Mouse (Mus musculus): ENCODE results near the gene Ubl4b.

Ubl4b gene

DNA sequence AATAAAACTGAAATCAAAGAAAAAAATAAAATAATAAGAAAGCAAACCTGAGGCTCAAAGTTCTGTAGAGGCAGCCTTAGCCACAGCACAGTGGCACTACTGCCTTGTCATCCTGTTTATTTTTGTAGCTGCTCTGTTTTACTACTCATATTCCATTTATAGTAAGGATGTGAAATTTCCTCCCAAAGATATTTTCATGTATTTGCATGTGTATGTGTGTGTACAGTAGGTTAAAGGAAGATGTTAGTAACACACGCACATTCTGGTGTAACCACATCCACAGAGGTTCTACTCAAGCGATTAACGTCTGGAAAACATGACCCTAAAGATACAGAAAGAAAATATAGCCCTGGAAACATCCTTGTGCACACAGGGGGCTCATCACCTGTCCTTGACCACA lies 21.9 kb upstream of the Ubl4b start:
- in situ Hi-C loops (cut with MboI; ENCODE audit: low pct_unique_long_range_greater_than_20kb in 1 of 2, low sequenced_read_pairs in 2 of 2, unreplicated experiment in 1 of 2), result no loop called here

- in situ Hi-C loops (cut with MboI; ENCODE audit: low pct_unique_long_range_greater_than_20kb in 1 of 2, low sequenced_read_pairs in 2 of 2, unreplicated experiment in 1 of 2), result no loop called here
These were observed 16.3 kb upstream of the Ubl4b start for GRCm38 (mm10) chr3:107571205-107571604.

DNA sequence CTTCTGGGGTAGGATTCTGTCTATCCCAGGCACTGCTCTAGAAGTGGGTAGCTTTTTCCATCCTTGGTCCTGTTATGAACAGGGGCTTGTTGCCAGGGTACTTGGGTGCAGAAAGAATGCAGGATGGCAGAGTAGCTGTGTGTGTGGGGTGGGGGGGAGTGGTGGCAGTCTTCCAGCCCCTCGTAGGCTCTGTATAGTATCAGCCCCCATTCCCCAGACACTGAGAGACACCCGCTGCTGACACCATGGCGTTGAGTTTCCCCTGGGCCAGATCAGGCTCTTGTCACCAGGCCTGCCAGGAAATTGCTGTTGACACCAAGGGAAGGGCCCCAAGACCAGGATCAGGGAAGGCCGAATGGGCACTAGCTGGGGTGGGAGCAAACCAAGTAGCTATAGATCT lies 13.8 kb upstream of the Ubl4b start:
- in situ Hi-C loops (cut with MboI; ENCODE audit: low pct_unique_long_range_greater_than_20kb in 1 of 2, low sequenced_read_pairs in 2 of 2, unreplicated experiment in 1 of 2), result no loop called here

- in situ Hi-C loops (cut with MboI; ENCODE audit: low pct_unique_long_range_greater_than_20kb in 1 of 2, low sequenced_read_pairs in 2 of 2, unreplicated experiment in 1 of 2), result no loop called here
These were observed 12.9 kb upstream of the Ubl4b start for GRCm38 (mm10) chr3:107567766-107568165.

DNA sequence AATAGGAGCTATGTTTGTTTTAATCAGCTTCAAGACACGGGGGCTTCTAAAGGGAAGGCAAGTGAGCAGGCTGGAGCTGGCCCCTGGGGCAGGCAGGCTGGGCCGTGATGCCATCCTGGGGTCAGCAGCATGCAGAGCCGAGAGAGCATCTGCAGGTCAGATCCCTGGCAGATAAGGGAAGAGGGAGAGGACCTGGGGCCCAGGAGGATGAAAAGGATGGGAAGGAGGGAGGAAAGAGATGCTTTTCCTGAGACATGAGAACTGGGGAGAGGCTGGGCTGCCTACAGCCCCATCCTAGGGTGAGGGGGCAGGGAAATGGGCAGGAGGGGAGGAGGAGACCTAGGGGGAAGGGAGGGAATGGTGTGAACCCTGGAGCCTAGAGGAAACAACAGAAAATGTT lies 10.5 kb upstream of the Ubl4b start:
- in situ Hi-C loops (cut with MboI; ENCODE audit: low pct_unique_long_range_greater_than_20kb in 1 of 2, low sequenced_read_pairs in 2 of 2, unreplicated experiment in 1 of 2), result no loop called here

DNA sequence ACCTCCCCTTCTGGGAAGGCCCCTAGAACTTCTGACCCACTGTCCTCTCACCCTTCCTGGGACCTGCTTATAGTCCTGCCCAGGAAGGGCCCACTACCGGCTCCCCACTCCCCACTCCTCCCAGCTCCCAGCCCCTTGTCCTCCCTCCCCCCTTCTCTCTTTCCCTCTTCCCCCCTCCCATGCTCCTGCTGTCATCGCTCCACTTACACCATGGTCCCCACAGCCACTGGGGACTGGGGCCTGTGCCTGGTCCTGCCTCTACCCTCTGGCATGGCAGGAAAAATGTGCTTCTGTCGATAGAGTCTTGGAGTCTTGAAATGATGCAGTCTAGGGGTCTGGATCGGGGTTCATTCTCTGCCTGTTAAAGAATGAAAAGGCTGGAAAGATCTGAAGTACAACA lies 9.0 kb upstream of the Ubl4b start:
- in situ Hi-C loops (cut with MboI; ENCODE audit: low pct_unique_long_range_greater_than_20kb in 1 of 2, low sequenced_read_pairs in 2 of 2, unreplicated experiment in 1 of 2), result no loop called here

DNA sequence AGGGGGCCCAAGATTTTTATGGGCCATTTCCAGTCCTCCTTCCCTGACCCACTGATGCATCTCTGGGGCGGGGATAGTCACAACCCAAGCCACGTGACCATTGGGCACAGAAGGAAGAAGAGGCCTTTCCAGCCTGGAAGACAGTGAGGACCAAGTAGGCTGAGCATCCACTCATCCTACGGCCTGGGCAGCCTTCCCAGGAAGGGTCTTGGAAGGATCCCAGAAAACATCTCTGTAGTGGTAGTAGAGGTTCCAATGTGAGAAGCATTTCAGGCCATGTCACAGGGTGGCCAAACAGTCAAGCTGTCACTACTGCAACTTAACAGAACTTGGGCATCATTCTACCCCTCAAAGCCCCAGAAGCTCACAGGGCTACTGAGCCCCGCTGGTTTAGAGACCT lies 7.7 kb upstream of the Ubl4b start:
- in situ Hi-C loops (cut with MboI; ENCODE audit: low pct_unique_long_range_greater_than_20kb in 1 of 2, low sequenced_read_pairs in 2 of 2, unreplicated experiment in 1 of 2), result no loop called here

GRCm38 (mm10) chr3:107562104-107562503 lies 7.2 kb upstream of the Ubl4b start:
- in situ Hi-C loops (cut with MboI; ENCODE audit: low pct_unique_long_range_greater_than_20kb in 1 of 2, low sequenced_read_pairs in 2 of 2, unreplicated experiment in 1 of 2), result no loop called here

DNA sequence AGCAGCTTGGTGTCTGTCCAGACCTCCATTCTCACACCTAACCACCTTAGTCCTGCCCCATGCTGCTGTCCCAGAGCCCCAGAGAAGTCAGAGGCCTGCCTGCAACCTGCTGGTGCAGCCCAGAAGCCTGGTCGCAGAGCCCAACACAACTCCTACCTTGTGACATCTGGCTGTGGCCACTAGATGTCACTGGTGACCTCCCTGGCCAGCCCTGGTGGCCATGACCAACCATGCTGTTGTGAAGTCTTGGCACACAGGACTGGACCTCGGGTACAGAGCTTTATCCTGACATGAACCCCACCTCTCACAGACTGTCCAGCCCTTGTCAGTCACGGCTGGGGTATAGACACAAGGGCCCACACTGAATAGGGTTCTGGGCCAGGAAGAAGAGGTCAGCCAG lies 4.3 kb upstream of the Ubl4b start:
- in situ Hi-C loops (cut with MboI; ENCODE audit: low pct_unique_long_range_greater_than_20kb in 1 of 2, low sequenced_read_pairs in 2 of 2, unreplicated experiment in 1 of 2), result no loop called here

- in situ Hi-C loops (cut with MboI; ENCODE audit: low pct_unique_long_range_greater_than_20kb in 1 of 2, low sequenced_read_pairs in 2 of 2, unreplicated experiment in 1 of 2), result no loop called here
These were observed 3.9 kb upstream of the Ubl4b start for GRCm38 (mm10) chr3:107558740-107559139.

GRCm38 (mm10) chr3:107550409-107551049 lies 4.3 kb downstream of the Ubl4b start:
- in situ Hi-C loops (cut with MboI; ENCODE audit: low pct_unique_long_range_greater_than_20kb in 1 of 2, low sequenced_read_pairs in 2 of 2, unreplicated experiment in 1 of 2), result no loop called here

GRCm38 (mm10) chr3:107546956-107547355 lies 7.9 kb downstream of the Ubl4b start:
- in situ Hi-C loops (cut with MboI; ENCODE audit: low pct_unique_long_range_greater_than_20kb in 1 of 2, low sequenced_read_pairs in 2 of 2, unreplicated experiment in 1 of 2), result no loop called here

GRCm38 (mm10) chr3:107545716-107546412 lies 9.0 kb downstream of the Ubl4b start:
- in situ Hi-C loops (cut with MboI; ENCODE audit: low pct_unique_long_range_greater_than_20kb in 1 of 2, low sequenced_read_pairs in 2 of 2, unreplicated experiment in 1 of 2), result no loop called here

GRCm38 (mm10) chr3:107545278-107545677 lies 9.6 kb downstream of the Ubl4b start:
- in situ Hi-C loops (cut with MboI; ENCODE audit: low pct_unique_long_range_greater_than_20kb in 1 of 2, low sequenced_read_pairs in 2 of 2, unreplicated experiment in 1 of 2), result no loop called here

GRCm38 (mm10) chr3:107543158-107544080 lies 11.5 kb downstream of the Ubl4b start:
- in situ Hi-C loops (cut with MboI; ENCODE audit: low pct_unique_long_range_greater_than_20kb in 1 of 2, low sequenced_read_pairs in 2 of 2, unreplicated experiment in 1 of 2), result no loop called here

DNA sequence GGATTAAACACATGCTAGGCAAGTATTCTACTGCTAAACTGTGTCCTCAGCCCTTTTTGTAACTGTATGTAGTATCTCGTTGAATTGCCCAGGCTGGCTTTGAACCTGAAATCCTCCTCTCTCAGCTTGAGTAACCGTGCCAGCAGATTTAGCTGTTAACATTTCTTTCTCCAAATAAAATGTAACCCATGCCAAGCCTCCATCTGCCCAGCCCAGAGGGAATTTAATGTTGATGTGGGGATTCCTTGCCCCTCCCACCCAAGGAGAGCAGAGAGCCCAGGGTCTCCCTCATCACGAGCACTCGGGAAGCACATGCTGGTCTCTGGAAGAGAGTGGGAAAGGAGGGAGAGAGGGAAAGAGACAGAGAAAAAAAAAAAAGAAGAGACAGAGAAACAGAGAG lies 12.3 kb downstream of the Ubl4b start:
- in situ Hi-C loops (cut with MboI; ENCODE audit: low pct_unique_long_range_greater_than_20kb in 1 of 2, low sequenced_read_pairs in 2 of 2, unreplicated experiment in 1 of 2), result no loop called here

DNA sequence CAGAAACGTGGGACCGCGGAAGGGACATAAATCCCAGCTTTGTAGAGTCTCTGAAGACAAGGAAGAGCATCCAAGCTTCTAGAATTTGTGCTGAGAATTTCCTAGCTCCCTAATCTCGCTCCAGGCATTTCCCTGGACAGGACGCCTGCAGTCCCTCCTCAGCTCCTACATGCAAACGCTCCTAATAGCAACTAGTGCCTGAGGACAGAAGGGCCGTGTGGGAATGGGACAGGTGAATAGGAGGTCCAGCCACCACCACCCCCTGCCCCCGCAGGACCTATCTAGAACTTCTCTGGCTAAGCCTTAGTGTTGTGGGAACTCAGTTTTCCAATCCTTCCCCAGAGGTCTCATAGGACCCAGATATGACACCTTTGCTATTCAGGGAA lies 17.4 kb downstream of the Ubl4b start:
- in situ Hi-C loops (cut with MboI; ENCODE audit: low pct_unique_long_range_greater_than_20kb in 1 of 2, low sequenced_read_pairs in 2 of 2, unreplicated experiment in 1 of 2), result no loop called here

DNA sequence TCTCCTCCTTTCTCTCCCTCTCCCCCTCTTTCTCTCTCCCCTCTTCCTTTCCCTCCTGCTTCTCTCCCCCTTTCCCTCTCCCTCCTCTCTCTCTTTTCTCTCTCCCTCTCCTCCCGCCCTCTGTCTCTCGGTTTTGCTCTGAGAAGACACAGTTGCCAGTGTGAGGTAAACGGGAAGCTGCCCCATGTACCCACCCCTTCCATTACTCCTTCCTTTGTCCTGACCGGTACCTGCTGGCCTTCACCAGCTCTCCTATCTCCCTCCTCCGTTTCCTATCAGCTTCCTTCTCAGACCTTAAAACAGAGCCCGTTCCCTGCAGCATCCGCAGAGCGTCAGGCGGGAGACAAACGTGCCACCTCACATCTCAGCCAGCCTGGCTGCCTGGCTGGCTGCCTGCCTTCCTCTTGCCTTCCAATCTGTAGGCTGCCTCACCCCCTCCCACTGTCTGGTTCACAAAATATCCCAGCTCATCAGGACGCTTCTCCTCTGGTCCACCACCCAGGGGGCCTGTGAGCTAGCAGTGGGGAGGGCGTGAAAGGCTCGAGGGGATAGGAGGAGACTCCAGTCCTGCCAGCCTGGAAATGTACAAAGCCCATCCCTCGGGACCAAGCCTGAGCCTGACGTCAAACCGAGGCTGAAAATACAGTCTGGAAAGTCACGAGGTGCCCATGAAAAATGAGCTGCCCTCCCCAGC lies 17.9 kb downstream of the Ubl4b start:
- in situ Hi-C loops (cut with MboI; ENCODE audit: low pct_unique_long_range_greater_than_20kb in 1 of 2, low sequenced_read_pairs in 2 of 2, unreplicated experiment in 1 of 2), result no loop called here

GRCm38 (mm10) chr3:107534951-107535350 lies 19.9 kb downstream of the Ubl4b start:
- in situ Hi-C loops (cut with MboI; ENCODE audit: low pct_unique_long_range_greater_than_20kb in 1 of 2, low sequenced_read_pairs in 2 of 2, unreplicated experiment in 1 of 2), result no loop called here

Measured in mouse embryonic stem cell (cell line).